Mouse (Mus musculus) cerebellum, adult 18-20 months (tissue): ENCODE results near the gene Apom.
A peak's percentile ranks its signal among the peaks of the same experiment; 100 is the strongest.
"Not testable (repeated sequence)": the region's sequence is repeated elsewhere in the genome, so short reads cannot be mapped to it uniquely, and the experiment has no call there.

Source experiments
- DNase-seq, 2 experiments: peaks; one replicate each; pipeline ENCODE4 v3.0.0; 2021

The Apom gene

DNA sequence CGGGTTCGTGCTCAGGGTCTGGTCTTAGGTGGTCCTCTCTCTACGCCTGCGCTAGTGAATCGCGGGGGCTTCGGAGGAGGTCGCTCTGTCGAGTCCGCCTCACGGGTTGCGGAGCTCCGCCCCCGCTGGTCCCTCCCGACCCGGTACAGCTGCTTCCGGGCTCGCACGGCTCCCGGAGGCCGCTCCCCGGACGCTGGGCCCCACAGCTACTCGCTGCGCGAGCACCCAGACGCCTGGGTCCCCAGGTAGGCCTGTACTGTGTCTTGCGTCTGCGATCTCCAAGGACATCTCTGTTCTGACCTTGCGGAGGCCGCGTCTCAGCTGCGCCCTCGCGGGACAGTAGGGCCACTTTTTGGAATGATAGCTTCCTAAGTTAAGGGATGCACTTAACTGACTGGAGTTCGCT is 5.6 kb downstream of the Apom start, which contains the start of gene D17H6S53E:
Gene D17H6S53E, plus strand, starts transcription at position 168 of the 406 bp plus-strand sequence.
- DNase-seq, result peak; percentile 69 to 75

DNA sequence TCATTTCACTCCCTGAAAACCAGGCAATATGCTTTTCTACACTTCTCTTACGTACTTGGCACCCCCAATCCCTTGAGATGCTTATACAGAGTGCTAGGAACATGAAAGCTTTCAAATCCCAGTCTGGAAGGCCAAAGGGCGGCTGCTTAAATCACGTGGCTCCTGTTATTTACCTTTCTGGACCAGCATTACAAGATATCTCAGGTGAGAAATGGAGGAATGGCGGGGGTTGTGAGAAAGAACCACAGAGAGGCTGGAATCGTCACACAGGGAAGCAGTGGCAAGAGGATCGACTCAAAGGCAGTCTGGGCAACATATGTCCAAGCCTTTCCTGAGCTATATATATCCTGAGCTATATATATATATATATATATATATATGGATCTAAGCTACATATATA is 6.3 kb downstream of the Apom start:
- no peak for DNase-seq

DNA sequence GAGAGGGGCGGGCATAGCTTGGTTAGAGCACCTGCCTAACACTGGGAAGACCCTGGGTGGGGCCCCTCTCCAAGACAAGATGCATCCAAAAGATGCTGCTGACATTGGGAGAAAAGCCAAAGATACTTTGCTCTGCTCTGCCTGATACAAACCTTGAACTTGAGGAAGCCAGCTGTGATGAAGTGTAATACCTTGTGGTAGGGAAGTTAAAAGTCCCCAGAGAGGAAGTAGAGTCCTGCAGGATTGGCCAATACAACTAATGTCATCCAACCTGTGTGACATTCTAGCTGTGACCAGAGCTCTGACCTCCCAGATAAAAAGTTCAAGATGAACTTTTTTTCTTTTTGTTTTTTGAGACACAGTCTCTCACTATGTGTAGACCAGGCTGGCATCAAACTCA is 6.8 kb downstream of the Apom start:
- DNase-seq, result no peak

GRCm38 (mm10) chr17:35124261-35124896 is 7.5 kb downstream of the Apom start:
- not testable (repeated sequence) for DNase-seq

- DNase-seq, result not testable (repeated sequence)
Observed at GRCm38 (mm10) chr17:35123287-35123686, 8.6 kb downstream of the Apom start.

DNA sequence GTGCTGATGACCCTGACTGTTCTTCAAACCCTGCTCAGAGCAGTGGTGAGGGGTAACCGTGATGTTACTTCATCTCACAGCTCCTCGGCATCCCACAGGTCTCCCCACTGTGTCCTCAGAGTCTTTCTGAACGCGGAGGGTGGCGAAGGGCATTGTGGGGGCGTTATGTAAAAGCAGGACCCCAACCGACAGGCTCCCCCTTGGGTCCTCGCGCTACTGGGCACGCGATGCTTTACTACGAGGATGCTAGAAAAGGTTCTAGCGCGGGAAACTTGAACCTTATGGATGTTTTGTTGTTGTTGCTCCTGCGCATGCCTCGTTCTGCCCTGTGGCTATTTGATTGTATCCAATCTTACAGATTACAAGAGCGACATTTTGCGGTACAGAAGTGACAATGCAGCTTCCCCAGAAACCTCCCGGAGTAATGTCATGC is 10.0 kb downstream of the Apom start, which contains the start of gene Csnk2b:
Gene Csnk2b, minus strand, starts transcription at position 183 of the 433 bp plus-strand sequence.
- DNase-seq, result peak; percentile 73 to 77

GRCm38 (mm10) chr17:35121143-35121799 is 10.6 kb downstream of the Apom start, which contains the start of gene Gpank1:
Gene Gpank1, plus strand, starts transcription at chr17:35121455.
- peak; percentile 97 to 99 for DNase-seq

DNA sequence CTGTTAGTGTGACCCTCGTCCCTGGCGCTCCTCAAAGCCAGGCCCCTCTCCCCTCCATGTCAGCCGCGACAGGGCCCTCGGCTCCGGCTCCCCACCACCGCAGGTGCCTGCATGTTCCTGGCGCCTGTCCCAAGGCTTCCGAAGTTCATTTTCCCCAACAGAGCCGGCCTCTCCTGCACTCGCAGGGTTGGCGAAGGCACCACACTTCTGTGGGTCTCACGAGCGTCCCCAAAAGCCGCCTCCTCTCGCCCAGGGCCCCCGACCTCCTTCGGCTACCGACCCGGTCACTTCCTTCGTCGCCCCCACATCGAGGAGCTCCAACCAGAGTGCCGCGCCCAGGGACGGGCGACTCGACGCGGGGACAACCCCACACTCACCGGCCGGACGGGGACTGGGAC is 11.1 kb downstream of the Apom start:
- no peak for DNase-seq

DNA sequence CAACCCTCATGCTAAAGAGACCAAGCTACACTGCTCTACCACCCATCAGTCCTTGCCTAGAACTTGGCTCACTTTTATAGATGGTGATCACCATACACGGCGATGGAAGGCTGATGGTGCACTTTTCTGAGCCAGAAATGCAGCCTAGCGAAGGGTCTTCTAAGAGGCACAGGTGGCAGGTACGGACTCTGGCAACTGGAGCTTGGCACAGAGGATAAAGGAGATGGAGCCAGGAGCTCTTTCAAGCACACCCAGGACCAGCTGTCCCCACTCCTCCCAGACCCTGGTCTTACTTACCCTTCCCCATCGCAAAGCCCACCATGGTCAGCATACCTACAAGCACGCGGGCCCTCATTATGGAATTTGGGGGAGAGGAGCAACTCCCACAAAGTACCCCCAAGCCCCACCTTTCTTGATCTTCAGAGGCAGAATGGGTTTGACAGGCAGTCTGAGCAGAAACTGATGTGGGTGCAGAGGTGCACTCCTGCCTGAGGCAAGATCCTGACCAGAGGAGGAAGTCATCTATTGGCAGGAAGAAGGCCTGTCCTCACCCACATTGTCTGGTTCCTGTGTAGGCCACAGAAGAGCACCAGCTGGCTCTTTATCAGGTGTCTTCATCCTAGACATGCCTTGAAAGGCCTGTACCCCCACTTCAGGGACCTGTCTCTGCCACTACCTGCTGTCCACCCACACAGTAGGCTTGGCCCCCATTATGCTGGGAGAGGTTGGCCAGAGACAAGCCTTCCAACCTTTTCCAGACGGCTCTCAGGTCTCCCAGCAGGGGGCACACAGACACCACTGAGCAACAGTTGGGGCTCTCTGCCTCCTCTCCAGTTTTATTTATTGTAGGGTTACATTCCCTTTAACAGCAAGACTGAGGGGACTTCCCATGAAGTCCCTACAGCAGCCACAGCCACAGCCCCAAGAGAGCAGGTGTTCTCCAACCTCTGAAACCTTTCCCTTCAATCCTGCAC is 16.5 kb downstream of the Apom start, which contains the start of gene Ly6g5b:
Gene Ly6g5b, minus strand, starts transcription at position 383 of the 974 bp plus-strand sequence.
- DNase-seq, result peak in 1 of 2 experiments; percentile 27

DNA sequence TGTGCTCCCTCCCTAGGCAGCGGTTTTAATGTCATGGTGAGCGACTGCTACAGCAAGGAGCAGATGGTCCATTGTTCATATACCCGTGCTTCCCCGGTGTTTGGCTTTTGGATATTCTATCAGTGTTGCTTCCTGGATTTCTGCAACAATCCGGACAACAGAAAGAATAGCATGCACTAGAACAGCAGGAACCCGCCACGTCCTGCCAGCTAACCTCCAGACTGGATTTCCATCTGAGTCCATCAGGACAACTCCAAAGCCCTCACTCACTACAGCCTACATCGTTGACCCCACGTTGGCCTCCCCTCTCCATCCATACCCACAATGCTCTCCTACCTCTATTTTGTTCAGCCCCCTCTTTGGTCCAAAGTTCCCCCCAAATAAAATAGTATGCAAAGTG is 20.1 kb downstream of the Apom start:
- no peak for DNase-seq

DNA sequence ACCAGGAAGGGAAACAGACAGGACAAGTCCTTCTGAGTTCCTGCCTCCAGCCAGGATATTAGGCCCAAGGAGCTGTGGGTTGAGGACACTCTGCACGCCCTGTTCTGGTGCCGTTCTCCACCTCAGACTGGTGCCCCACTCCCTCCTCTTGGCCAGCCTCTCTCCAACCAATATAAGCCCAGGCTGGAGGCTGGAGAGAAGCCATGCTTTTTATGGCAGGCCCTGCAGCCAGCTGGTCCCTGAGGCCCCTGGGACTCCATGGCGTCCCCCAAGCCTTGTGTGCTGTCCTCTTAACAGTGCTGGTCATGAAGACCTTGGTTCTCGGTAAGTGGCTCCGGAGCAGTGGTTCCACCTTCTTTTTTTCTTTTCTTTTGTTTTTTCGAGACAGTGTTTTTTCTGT is 23.8 kb downstream of the Apom start, which contains the start of gene Ly6g5c:
Gene Ly6g5c, plus strand, starts transcription at position 183 of the 400 bp plus-strand sequence.
- DNase-seq, result peak; percentile 46 to 69

DNA sequence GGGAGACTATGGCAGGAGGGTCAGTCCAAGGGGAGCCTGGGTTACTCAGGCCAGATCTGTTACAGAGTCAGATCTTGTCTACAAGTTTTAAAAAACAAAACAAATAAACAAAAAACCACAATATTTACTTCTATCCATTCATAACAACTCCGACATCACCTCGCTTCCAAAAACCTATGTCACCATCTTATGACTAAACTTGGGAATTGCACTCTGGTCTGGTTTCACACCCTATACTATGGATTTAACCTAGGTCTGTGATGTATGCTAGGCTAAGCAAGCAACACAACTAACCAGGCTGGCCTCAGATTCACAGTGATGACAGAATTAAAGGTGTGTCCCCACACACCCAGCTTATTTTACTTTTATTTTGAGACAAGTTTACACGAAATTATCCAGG is 25.3 kb downstream of the Apom start:
- no peak for DNase-seq

GRCm38 (mm10) chr17:35105740-35106389 is 26.0 kb downstream of the Apom start:
- peak; percentile 76 to 77 for DNase-seq

- DNase-seq, result no peak
Observed at GRCm38 (mm10) chr17:35104754-35105153, 27.1 kb downstream of the Apom start.

GRCm38 (mm10) chr17:35104079-35104478 is 27.8 kb downstream of the Apom start:
- DNase-seq, result no peak

DNA sequence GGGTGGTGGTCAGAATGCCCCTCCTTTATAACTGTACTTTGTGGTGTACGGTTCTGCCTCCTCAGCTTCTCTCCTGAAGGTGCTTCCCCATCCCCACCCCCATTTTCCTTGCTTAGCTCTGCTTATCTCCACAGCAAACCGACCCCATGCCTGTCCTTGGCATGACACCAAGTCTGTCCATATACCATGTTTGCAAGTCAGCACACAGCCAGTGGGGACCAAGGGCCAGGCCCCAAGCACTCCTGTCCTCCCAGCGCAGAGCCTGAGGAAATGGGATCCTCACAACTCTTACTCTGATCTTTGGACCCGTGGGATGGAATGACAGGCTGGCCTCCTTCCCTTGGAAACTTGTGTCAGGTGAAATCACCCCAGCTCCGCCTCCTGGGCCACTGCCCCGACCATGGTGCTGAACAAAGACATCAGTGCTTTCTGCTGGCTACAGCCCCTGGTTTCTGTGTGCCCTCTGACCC is 28.6 kb downstream of the Apom start:
- peak in 1 of 2 experiments; percentile 37 for DNase-seq

DNA sequence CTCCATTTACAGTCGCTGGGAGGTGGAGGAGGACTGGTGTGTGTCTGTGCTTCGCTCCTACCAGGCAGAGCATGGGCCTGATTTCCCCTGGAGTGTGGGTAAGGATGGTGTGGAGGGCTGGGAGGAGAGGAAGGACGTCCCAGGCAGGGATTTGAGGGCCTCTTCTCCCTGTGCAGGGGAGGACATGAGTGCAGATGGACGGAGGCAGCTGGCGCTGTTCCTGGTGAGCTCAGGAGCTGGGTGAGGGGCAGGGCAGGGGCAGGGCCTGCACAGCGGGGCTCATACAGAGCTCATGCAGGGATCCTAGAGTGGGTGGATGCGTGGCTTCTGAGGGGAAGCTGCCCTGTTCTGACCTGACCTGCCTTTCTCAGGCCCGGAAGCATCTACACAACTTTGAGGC is 29.6 kb downstream of the Apom start:
- DNase-seq, result peak in 1 of 2 experiments; percentile 47

- peak in 1 of 2 experiments; percentile 37 for DNase-seq
Observed at GRCm38 (mm10) chr17:35101161-35101560, 30.7 kb downstream of the Apom start.

DNA sequence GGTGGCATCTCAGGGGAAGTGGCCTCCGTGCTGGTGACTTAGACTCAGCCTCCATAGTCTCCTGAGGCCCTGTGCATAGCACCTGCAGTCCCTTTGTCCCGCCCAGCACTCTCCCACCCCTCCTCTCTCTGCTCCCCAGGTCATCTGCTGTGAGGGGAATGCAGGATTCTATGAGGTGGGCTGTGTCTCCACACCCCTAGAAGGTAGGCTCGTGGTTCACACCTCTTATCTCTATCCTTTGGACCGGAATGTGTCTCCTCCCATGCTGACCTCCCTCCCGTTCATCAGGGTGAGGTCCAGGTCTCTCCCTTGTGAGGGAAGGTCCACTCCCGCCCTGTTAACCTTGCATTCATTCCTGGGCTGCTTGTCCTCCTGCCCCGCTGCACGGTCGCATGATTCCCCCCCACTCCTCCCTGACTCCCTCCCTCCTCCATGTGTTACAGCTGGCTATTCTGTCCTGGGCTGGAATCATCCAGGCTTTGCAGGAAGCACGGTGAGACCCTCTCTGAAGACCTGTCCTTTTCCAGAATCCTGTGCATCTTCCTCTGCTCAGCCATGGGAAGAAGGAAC is 31.6 kb downstream of the Apom start:
- DNase-seq, result peak in 1 of 2 experiments; percentile 22

DNA sequence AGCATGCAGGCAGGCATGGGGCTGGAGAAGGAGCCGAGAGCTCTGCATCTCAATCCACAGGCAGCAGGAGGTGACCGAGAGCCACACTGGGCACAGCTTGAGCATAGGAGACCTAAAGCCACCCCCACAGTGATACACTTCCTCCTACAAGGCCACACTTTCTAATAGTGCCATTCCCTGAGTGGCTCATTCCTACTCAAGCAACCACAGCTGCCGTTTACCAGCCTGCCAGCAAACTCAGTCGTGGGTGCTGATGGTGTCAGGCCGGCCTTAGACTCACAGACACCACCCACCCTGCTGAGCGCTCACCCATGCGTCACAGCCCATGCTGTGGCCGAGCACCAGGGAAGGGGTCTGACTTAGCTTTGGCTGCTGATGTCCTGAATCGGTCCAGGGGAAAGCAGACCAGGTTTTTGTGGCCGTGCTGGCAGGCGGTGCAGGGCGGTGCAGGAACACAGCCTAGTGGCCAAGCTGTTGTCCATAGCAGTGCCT is 34.6 kb downstream of the Apom start:
- peak; percentile 74 to 75 for DNase-seq

DNA sequence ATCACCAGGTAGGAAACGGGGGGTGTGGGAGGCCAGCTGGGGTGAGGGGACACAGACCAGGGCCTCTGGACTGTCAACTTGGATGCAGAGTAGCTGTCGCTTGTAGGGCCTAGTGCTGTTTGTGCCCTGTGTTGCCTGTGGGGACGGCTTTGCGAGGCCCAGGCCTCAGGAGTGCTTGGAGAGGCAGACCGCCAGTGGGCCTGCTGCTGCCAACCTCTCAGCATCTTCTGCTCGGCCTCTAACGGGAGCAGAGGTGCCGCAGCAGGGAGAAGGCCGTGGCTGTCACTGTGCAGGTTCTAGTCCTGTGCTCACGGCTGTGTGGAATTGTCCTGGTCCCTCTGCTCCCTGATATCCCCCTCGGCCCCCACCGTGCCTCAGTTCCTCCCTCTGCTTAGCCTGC is 35.3 kb downstream of the Apom start:
- DNase-seq, result peak in 1 of 2 experiments; percentile 58
